In the genomic region with DNA sequence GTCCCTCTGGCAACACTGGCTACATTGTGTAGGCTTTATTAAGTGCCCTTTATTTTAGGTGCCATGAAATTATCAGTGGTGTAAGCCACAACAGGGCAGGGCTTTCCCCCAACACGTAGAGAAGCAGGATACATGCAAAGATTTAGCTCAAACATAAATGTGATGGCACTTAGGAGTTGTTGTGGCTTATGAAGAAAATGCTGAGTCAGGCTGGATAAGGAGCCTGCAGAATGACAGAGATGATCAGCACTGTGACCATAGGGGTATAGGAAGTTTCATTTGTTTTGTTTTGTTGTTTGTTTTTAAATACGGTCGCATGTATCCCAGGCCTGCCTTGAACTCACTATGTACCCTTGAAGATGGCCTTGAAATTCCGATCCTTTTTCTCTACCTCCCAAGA, we compare ENCODE assay signal across 18 mouse cellular contexts.
"Had no signal": no experiment of that assay in that cellular context is flagged by ENCODE, and none has a peak within 500 bp of the region (broad histone marks: within the 10 kb centered on the region; RNA-seq: fewer than 3 reads in every experiment).

No protein-coding gene starts in this region.

- H3K4me2 ChIP-seq: kidney, embryonic 15.5 days; limb, embryonic 13.5 days; liver, embryonic 12.5 days; liver, embryonic 15.5 days; lung, embryonic 15.5 days; midbrain, embryonic 12.5 days had no signal

- H3K4me3 ChIP-seq: kidney, embryonic 15.5 days; limb, embryonic 10.5 days; limb, embryonic 13.5 days; liver, embryonic 12.5 days; liver, embryonic 15.5 days; lung, embryonic 15.5 days; midbrain, embryonic 12.5 days had no signal

- H3K27ac ChIP-seq: kidney, embryonic 15.5 days; liver, embryonic 12.5 days; liver, embryonic 15.5 days; lung, embryonic 15.5 days had no signal

- DNase-seq: kidney, adult 8-10 months; kidney, postnatal 10 days; kidney, postnatal 36 days; layer of hippocampus, adult 9-11 months; liver; lung, adult 18-20 months; lung, postnatal 10 days; lung, postnatal 36 days; thymus, adult 2 months; thymus, postnatal 14 days; thymus, postnatal 4 days had no signal

- H3K9ac ChIP-seq: kidney, embryonic 15.5 days; limb, embryonic 13.5 days; liver, embryonic 12.5 days; liver, embryonic 15.5 days; lung, embryonic 15.5 days; midbrain, embryonic 12.5 days had no signal

- H3K4me1 ChIP-seq: kidney, embryonic 15.5 days; lung, embryonic 15.5 days had no signal

- H3K27me3 ChIP-seq: kidney, embryonic 15.5 days; limb, embryonic 13.5 days; liver, embryonic 12.5 days; liver, embryonic 15.5 days; lung, embryonic 15.5 days; midbrain, embryonic 12.5 days had no signal

- H3K9me3 ChIP-seq: kidney, embryonic 15.5 days; limb, embryonic 10.5 days; limb, embryonic 13.5 days; liver, embryonic 12.5 days; liver, embryonic 15.5 days; lung, embryonic 15.5 days; midbrain, embryonic 12.5 days had no signal

- H3K36me3 ChIP-seq: liver, embryonic 15.5 days had no signal

- ATAC-seq: liver, embryonic 12.5 days had no signal
